Mouse (Mus musculus): ENCODE measurements around the gene Ccdc121. TPM values are rescaled to one million over a fixed set of nuclear protein-coding genes. Genes with fewer than 3 reads are reported as not detected.

The Ccdc121 gene
- total and polyA plus RNA-seq, 3 experiments, result not detected

DNA sequence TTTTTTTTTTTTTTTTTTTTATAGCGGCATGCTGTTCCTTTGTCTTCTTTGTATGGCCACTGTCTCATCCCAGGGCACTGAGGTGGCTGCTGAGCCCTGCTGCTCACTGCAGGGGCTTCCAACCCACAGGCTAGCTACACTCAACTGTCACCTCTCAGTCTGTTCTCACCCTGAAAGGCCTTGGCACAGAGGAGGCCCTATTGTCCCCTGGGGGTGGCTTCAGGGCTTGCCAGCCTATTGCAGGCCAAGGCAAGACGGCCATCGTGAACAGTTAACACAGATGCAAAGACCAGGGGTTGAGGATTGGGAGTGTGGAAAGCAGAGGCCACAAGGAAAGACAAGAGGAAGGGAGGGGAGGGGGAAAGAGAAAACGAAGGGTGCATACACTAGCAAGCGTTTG, 12.6 kb upstream of the Ccdc121 start:
- no peaks in the 10 kb centered on the region for H3K36me3 ChIP-seq (replicated peaks in 1 of 2; ENCODE audit: control insufficient read depth in 1 of 2, insufficient read depth in 1 of 2, low read length in 1 of 2)
- no peaks in the 10 kb centered on the region for H3K79me2 ChIP-seq (replicated peaks; ENCODE audit: control insufficient read depth, extremely low read depth, insufficient read depth, poor library complexity, severe bottlenecking)
- in situ Hi-C loops (cut with MboI; ENCODE audit: low pct_ligation_motif_present, low pct_unique_long_range_greater_than_20kb, low sequenced_read_pairs), result no loop called here
- no peaks in the 10 kb centered on the region for H3K27me3 ChIP-seq (replicated peaks)
- H3K27ac ChIP-seq (ENCODE audit: insufficient read depth, low read depth), result no peak overlapping the region
- dilution Hi-C loops (cut with MboI; ENCODE audit: extremely low pct_ligation_motif_present, extremely low pct_unique_long_range_greater_than_20kb, low sequenced_read_pairs), result no loop called here
- no peak overlapping the region for H3K4me2 ChIP-seq (ENCODE audit: insufficient read depth, low read depth, poor library complexity, severe bottlenecking)
- no peak for TF ChIP-seq RAD21 (IDR thresholded peaks at IDR 0.05; ENCODE audit: low read depth, low read length)
- TF ChIP-seq IRF4 (IDR thresholded peaks at IDR 0.05; ENCODE audit: low read depth, low read length), result no peak
- TF ChIP-seq KAT2A (IDR thresholded peaks at IDR 0.05; ENCODE audit: insufficient replicate concordance, low read length), result no peak
- TF ChIP-seq ELF1 (IDR thresholded peaks at IDR 0.05; ENCODE audit: low read depth, low read length), result no peak
- no peak for TF ChIP-seq ETS1 (conservative IDR thresholded peaks at IDR 0.05; ENCODE audit: low read depth, low read length)
- TF ChIP-seq PAX5 (IDR thresholded peaks at IDR 0.05; ENCODE audit: low read length), result no peak
- no peak for TF ChIP-seq BHLHE40 (IDR thresholded peaks at IDR 0.05; ENCODE audit: low read depth, low read length)
- TF ChIP-seq TBP (conservative IDR thresholded peaks at IDR 0.05; ENCODE audit: low read depth, low read length), result no peak
- no peak for TF ChIP-seq NELFE (IDR thresholded peaks at IDR 0.05; ENCODE audit: low read depth, low read length)
- no peak for TF ChIP-seq CHD1 (IDR thresholded peaks at IDR 0.05; ENCODE audit: low read depth, low read length)
- TF ChIP-seq NRF1 (IDR thresholded peaks at IDR 0.05; ENCODE audit: low read depth, low read length), result no peak
- H3K9ac ChIP-seq (ENCODE audit: insufficient read depth, low read depth), result no peak overlapping the region
- DNase-seq (ENCODE audit: extremely low read depth), result no peak
- no peak overlapping the region for H3K4me3 ChIP-seq (replicated peaks in 1 of 3; ENCODE audit: low read depth in 2 of 3, low read length in 2 of 3, poor library complexity in 1 of 3)
- peaks cover 3% of the 10 kb centered on the region for H3K9me3 ChIP-seq (replicated peaks; ENCODE audit: low read length)
- peaks cover 12 to 25% of the 10 kb centered on the region in 2 experiments for H3K4me1 ChIP-seq (ENCODE audit: control insufficient read depth in 1 of 2, insufficient read depth in 2 of 2)

DNA sequence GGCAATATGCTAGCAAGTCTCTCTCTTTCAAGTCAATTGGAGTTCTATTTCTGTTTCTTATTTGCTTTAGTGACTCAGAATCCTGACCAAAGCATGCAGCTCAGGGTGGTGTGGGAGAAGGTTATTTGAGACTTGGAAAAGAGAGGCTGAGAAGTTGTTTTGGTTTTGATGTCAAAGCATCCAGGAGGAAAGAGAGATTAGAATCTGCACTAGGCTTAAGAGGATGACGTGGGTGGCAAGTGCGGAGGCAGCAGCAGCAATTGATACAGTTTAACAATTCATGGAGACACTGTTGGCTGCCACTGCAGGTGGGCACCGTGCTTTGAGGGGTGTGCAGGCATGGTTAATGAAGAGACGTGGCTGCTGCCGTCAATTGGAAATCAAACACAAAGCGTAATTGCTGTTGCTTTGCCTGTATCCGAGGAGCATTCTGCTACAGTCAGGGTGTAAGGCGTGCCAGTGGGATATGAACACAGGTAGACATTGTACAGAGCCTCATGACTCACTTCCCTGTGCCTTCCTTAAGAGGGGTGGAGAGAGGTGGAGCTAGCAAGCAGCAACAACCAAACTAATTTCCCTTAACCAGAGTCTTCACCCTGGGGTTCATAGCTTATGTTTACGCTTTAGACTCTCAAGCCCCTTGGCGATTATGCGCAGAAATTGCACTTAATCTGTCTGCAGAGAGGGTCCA, 10.3 kb upstream of the Ccdc121 start:
- H3K9me3 ChIP-seq (replicated peaks; ENCODE audit: low read length), result no peaks in the 10 kb centered on the region
- H3K4me1 ChIP-seq (ENCODE audit: control insufficient read depth in 1 of 2, insufficient read depth in 2 of 2), result peaks cover 6 to 11% of the 10 kb centered on the region in 2 experiments; a peak in 3 of 4 replicates
- H3K27ac ChIP-seq (ENCODE audit: insufficient read depth, low read depth), result no peak overlapping the region
- no peak overlapping the region for H3K9ac ChIP-seq (ENCODE audit: insufficient read depth, low read depth)
- no peak for TF ChIP-seq EP300 (IDR thresholded peaks at IDR 0.05; ENCODE audit: low read length)
- no peak for TF ChIP-seq GABPA (IDR thresholded peaks at IDR 0.05; ENCODE audit: insufficient replicate concordance, low read depth, low read length)
- no peak for TF ChIP-seq RAD21 (IDR thresholded peaks at IDR 0.05; ENCODE audit: low read depth, low read length)
- no peak for TF ChIP-seq ZNF384 (IDR thresholded peaks at IDR 0.05; ENCODE audit: low read depth, low read length)
- TF ChIP-seq IRF4 (IDR thresholded peaks at IDR 0.05; ENCODE audit: low read depth, low read length), result no peak
- no peak for TF ChIP-seq RCOR1 (conservative IDR thresholded peaks at IDR 0.05; ENCODE audit: low read depth, low read length)
- TF ChIP-seq USF2 (conservative IDR thresholded peaks at IDR 0.05; ENCODE audit: low read depth, low read length), result no peak
- TF ChIP-seq POLR2AphosphoS2 (IDR thresholded peaks at IDR 0.05; ENCODE audit: low read depth, low read length), result no peak
- TF ChIP-seq USF1 (IDR thresholded peaks at IDR 0.05; ENCODE audit: low read depth, low read length), result no peak
- no peaks in the 10 kb centered on the region for H3K36me3 ChIP-seq (replicated peaks in 1 of 2; ENCODE audit: control insufficient read depth in 1 of 2, insufficient read depth in 1 of 2, low read length in 1 of 2)
- H3K27me3 ChIP-seq (replicated peaks), result no peaks in the 10 kb centered on the region
- in situ Hi-C loops (cut with MboI; ENCODE audit: low pct_ligation_motif_present, low pct_unique_long_range_greater_than_20kb, low sequenced_read_pairs), result no loop called here
- no peak overlapping the region for H3K4me3 ChIP-seq (replicated peaks in 1 of 3; ENCODE audit: low read depth in 2 of 3, low read length in 2 of 3, poor library complexity in 1 of 3)
- DNase-seq (ENCODE audit: extremely low read depth), result no peak
- dilution Hi-C loops (cut with MboI; ENCODE audit: extremely low pct_ligation_motif_present, extremely low pct_unique_long_range_greater_than_20kb, low sequenced_read_pairs), result no loop called here
- H3K79me2 ChIP-seq (replicated peaks; ENCODE audit: control insufficient read depth, extremely low read depth, insufficient read depth, poor library complexity, severe bottlenecking), result no peaks in the 10 kb centered on the region
- no peak overlapping the region for H3K4me2 ChIP-seq (ENCODE audit: insufficient read depth, low read depth, poor library complexity, severe bottlenecking)

All from CH12.LX (cell line).